Mouse (Mus musculus) limb, embryonic 14.5 days (tissue): ENCODE data around the gene Bsn. TPM values are rescaled to one million over a fixed set of nuclear protein-coding genes. Genes with fewer than 3 reads are reported as not detected.
A peak's percentile ranks its signal among the peaks of the same experiment; 100 is the strongest.

Source experiments
- ATAC-seq: fragments of 200-750 bp; cut with Nextera tagmentation; 2 replicates; pipeline ENCODE4 v1.8.0; 2017; ENCODE audit warnings: low read depth, moderate number of reproducible peaks, moderate TSS enrichment; ENCODE audit not compliant: low FRiP score
- DNase-seq: peaks from one replicate; pipeline ENCODE4 v3.0.0-alpha.2; 2015; ENCODE audit warnings: low spot score
- H3K27ac ChIP-seq: fragments of 300-500 bp; sonication (generic); replicated peaks from 2 replicates; pipeline ENCODE4 v1.5.1; 2014; ENCODE audit warnings: low read depth, mild to moderate bottlenecking, low read length, moderate library complexity, mixed read lengths
- H3K27me3 ChIP-seq: fragments of 300-500 bp; sonication (generic); 2 replicates; pipeline ENCODE4 v1.6.1; 2014; ENCODE audit warnings: low read length, mixed read lengths; ENCODE audit not compliant: control insufficient read depth, insufficient read depth
- H3K36me3 ChIP-seq: fragments of 300-500 bp; sonication (generic); 2 replicates; pipeline ENCODE4 v1.6.1; 2014; ENCODE audit warnings: mild to moderate bottlenecking, low read length, moderate library complexity, mixed read lengths; ENCODE audit not compliant: control insufficient read depth, insufficient read depth
- H3K4me1 ChIP-seq: fragments of 300-500 bp; sonication (generic); 2 replicates; pipeline ENCODE4 v1.6.1; 2014; ENCODE audit warnings: antibody characterized with exemption, low read length, mixed read lengths; ENCODE audit not compliant: control insufficient read depth, insufficient read depth
- H3K4me2 ChIP-seq: fragments of 300-500 bp; sonication (generic); replicated peaks from 2 replicates; pipeline ENCODE4 v1.6.1; 2014; ENCODE audit warnings: low read depth, mild to moderate bottlenecking, low read length, moderate library complexity; ENCODE audit not compliant: severe bottlenecking
- H3K4me3 ChIP-seq: fragments of 300-500 bp; sonication (generic); replicated peaks from 2 replicates; pipeline ENCODE4 v1.5.1; 2014; ENCODE audit warnings: low read length
- H3K9ac ChIP-seq: fragments of 300-500 bp; sonication (generic); 2 replicates; pipeline ENCODE4 v1.6.1; 2014; ENCODE audit warnings: mild to moderate bottlenecking, low read depth, low read length, moderate library complexity; ENCODE audit not compliant: severe bottlenecking
- H3K9me3 ChIP-seq: fragments of 300-500 bp; sonication (generic); 2 replicates; pipeline ENCODE4 v1.6.1; 2016; ENCODE audit warnings: low read length; ENCODE audit not compliant: control insufficient read depth
- POLR2A ChIP-seq: fragments of 200-500 bp; IDR thresholded peaks from 2 replicates; pipeline ENCODE4 v1.8.0; 2012; ENCODE audit warnings: inconsistent platforms, mild to moderate bottlenecking, moderate library complexity, borderline replicate concordance; ENCODE audit not compliant: insufficient read depth, insufficient read length; ENCODE audit errors: extremely low read depth
- WGBS: fragments of 180-500 bp; shearing (Covaris S2); extraction: QIAGEN DNeasy Blood & Tissue Kit; methylation state at CpG from one replicate; pipeline ENCODE4 v1.1.7; 2014; 5-methylcytosine and 5-hydroxymethylcytosine counted together
- polyA plus RNA-seq, 2 experiments: library from polyadenylated mRNA; depleted of rRNA in 1 of 2; stranded (reverse) in 1 of 2; unstranded in 1 of 2; fragments of >200 nt; fragmentation: Nextera tagmentation in 1 of 2; extraction: Ambion mirVana in 1 of 2; gene quantifications; 2 replicates each; pipeline versions ENCODE4 v1.2.1 to v1.2.3; 2012 to 2014

Bsn gene
- polyA plus RNA-seq, 2 experiments = 0.73 to 1.1 TPM

DNA sequence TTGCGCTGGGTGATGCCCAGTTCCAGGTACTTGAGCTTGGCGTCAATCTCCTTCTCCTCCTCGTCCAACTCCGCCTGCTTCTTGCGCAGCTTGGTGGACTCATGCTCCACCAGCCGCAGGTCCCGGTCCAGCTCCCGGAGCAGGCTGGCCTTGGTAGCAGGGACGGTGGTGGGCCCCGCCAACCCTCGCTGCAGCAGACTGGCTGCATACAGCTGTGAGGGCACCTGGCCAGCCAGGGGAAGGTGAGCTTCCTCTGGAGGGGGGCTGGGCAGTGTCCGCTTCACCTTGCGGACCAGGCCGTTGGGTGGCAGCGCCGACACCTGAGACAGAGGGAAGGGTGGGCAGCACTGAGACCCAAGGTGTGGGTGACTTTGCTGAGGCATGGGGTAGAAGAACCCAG, 82.3 kb downstream of the Bsn start:
- H3K4me1 ChIP-seq = peaks cover 22% of the 10 kb centered on the region
- ATAC-seq (no peak), DNase-seq (no peak)
- no peaks in the 10 kb centered on the region for H3K9me3 ChIP-seq
- no peaks in the 10 kb centered on the region for H3K36me3 ChIP-seq
- no peak overlapping the region for H3K4me2 ChIP-seq
- H3K4me3 ChIP-seq = no peak overlapping the region
- WGBS = 96% methylated on average over 16 of the region's 16 CpGs
- no peaks in the 10 kb centered on the region for H3K27me3 ChIP-seq
- no peak overlapping the region for H3K27ac ChIP-seq
- TF ChIP-seq POLR2A = no peak
- no peak overlapping the region for H3K9ac ChIP-seq

DNA sequence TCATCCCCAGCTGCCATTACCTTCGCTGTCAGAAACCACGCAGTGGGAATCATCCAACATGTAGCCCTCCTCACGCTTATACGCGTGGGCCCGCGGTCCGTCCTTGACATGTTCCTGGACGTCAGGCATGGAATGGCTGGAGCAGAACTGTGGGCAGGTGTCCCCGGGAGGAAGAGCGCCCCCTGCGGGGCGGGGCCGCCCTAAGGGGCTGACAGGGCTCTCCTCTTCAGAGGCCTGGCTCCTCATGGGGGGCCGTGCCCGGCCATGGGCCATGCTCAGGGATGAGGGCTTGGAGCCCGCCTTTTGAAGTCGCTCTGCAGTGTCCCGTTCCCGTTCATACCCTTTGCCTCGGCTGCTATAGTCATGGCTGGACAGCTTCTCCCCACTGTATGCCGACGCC, 84.1 kb downstream of the Bsn start:
- H3K4me2 ChIP-seq = no peak overlapping the region
- H3K4me1 ChIP-seq = peaks cover 19% of the 10 kb centered on the region
- no peak for TF ChIP-seq POLR2A

DNA sequence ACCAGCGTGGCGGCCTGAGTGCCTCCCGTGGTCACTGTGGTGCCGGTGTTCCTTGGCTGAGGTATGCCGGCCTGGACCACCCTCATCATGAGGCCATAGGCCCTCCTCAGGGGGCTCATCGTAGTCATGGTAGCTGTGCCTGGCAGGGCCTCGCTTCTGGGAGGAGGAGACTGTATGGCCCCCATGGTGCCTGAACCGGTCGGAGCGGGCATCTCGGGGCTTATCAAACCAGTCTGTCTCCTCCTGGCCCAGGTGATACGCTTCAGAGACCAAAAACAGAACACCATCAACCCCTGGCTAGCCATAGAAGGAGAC, 84.7 kb downstream of the Bsn start:
- Histone ChIP-seq H3K4me3 (no peak overlapping the region), H3K27ac (no peak overlapping the region; the same call in 1 of the 2 replicates), H3K27me3 (no peaks in the 10 kb centered on the region), H3K36me3 (no peaks in the 10 kb centered on the region), H3K9ac (peak overlapping the region; percentile 14; the same call in 1 of the 2 replicates), H3K4me1 (peaks cover 13% of the 10 kb centered on the region), H3K4me2 (peak overlapping the region; percentile 22; the same call in 1 of the 2 replicates), H3K9me3 (no peaks in the 10 kb centered on the region)
- ATAC-seq (no peak), DNase-seq (no peak)
- no peak for TF ChIP-seq POLR2A
- WGBS = 81% methylated on average over 12 of the region's 12 CpGs

More for the DNA sequence above, 84.1 kb downstream of the Bsn start:
- no peak for DNase-seq
- no peak overlapping the region for H3K9ac ChIP-seq
- H3K27ac ChIP-seq = no peak overlapping the region
- no peaks in the 10 kb centered on the region for H3K36me3 ChIP-seq
- no peaks in the 10 kb centered on the region for H3K27me3 ChIP-seq
- no peak overlapping the region for H3K4me3 ChIP-seq
- no peaks in the 10 kb centered on the region for H3K9me3 ChIP-seq
- no peak for ATAC-seq
- WGBS = 91% methylated on average over 23 of the region's 23 CpGs

DNA sequence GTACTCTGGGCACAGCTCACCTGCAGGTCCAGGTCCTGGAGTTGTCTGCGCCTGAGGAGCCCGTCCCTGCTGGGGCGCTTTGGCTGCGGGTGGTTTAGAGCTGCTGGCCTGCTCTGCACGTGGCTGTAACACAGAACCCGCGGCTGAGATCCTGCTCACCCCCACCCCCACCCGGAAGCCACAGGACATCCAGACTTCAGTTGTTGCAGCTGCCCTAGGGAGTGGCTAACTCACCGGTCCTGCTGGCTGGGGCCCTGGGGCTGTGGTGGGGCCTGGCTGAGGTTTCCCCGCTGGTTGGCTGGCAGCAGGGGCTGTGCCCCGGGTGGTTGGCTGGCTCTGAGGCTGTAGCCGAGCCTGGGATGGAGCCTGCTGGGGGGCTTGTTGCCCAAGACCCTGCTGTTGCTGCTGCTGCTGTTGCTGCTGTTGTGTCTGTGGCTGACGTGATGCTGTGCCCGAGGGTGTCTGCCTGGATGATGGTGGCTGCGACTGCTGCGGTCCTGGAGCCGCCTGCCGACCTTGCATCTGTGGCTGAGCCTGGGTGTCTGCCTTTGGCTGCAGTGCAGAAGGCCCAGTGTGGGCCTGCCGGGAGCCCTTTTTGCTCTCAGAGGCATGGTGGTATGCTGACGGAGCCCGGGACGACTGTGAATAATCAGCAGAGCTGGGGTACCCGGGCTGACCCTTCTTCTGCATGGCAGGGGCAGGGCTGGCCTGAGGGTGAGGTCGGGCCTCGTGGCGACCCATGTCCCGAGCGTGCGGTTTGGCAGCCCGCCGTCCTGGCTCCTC, 85.2 kb downstream of the Bsn start:
- no peak for TF ChIP-seq POLR2A
- Histone ChIP-seq H3K27ac (peak overlapping the region; percentile 56), H3K9ac (peak overlapping the region; percentile 14), H3K4me1 (peaks cover 13% of the 10 kb centered on the region), H3K36me3 (no peaks in the 10 kb centered on the region), H3K27me3 (no peaks in the 10 kb centered on the region), H3K9me3 (no peaks in the 10 kb centered on the region), H3K4me3 (peak overlapping the region; percentile 10; the same call in 1 of the 2 replicates), H3K4me2 (peak overlapping the region; percentile 22)
- ATAC-seq (peak; percentile 73), DNase-seq (no peak)
- WGBS = 36% methylated on average over 30 of the region's 31 CpGs

DNA sequence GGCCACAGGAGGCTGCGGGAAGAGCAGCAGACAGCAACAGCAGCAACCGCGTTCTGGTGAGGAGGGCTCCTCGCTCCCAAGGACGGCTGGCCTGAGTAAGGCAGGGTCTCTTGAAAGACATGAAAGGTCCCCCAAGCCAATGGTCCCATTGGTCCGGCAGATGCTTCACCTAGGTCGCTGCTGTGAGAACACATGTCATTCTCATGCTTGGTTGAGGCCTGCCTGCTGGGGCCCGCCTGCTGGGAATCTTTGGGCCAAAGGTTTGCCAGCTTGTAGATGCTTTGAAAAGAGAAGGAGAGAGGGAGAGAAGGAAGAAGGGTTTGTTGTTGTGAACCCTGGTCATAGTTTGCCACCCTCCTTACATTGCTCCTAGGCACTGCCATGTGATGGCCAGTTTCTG, 90.6 kb downstream of the Bsn start:
- no peak for DNase-seq
- no peak overlapping the region for H3K4me3 ChIP-seq
- H3K9me3 ChIP-seq = no peaks in the 10 kb centered on the region
- no peaks in the 10 kb centered on the region for H3K36me3 ChIP-seq
- H3K4me1 ChIP-seq = peaks cover 7% of the 10 kb centered on the region; the same call in 1 of the 2 replicates
- no peak for ATAC-seq
- H3K9ac ChIP-seq = no peak overlapping the region
- no peak overlapping the region for H3K4me2 ChIP-seq
- no peaks in the 10 kb centered on the region for H3K27me3 ChIP-seq
- no peak overlapping the region for H3K27ac ChIP-seq
- no peak for TF ChIP-seq POLR2A
- 85% methylated on average over 8 of the region's 8 CpGs for WGBS
